Mouse (Mus musculus): ENCODE data around the gene Tssc4.

DNA sequence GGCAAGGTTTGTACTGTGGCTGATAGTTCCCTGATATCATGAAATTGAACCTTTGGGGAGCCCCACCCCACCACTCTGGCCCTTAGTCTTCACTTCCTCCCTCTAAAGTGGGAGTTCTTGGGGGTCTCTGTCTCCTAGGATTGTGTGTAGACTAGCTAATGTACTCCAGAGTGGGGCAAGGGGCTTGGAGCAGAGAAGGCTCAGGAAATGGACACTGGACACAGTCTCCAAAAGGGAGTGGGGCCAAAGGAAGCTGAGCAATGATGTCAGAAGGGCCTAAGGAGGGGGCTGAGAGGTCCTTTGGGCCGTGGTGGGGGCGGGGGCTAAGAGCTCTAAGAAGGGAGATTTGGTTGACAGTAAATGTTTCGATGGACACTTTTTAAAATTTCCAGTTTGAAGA is 14.0 kb upstream of the Tssc4 start:
- TF ChIP-seq CTCF (IDR thresholded peaks at IDR 0.05; ENCODE audit: insufficient read depth, low read length) = no peak
- no peak for TF ChIP-seq POLR2A (IDR thresholded peaks at IDR 0.05; ENCODE audit: borderline replicate concordance, extremely low read depth, low read depth, low read length)
